In genomic region chr1:39389338-39389737, GRCm38 (mm10) we compare ENCODE assay signal across 21 mouse cellular contexts. TPM values are rescaled to one million over a fixed set of nuclear protein-coding genes. Genes with fewer than 3 reads are reported as not detected.
DNase-seq lines count a peak whose midpoint lies in the region; ATAC-seq lines count a peak whose summit lies in the region.
"Had no signal": no experiment of that assay in that cellular context is flagged by ENCODE, and none has a peak within 500 bp of the region (broad histone marks: within the 10 kb centered on the region; RNA-seq: fewer than 3 reads in every experiment).

No protein-coding gene starts in this region.

- H3K4me3 ChIP-seq in liver, embryonic 13.5 days (replicated peaks), result no peak overlapping the region
- no peak overlapping the region for H3K4me3 ChIP-seq in liver, embryonic 15.5 days (replicated peaks)
- H3K4me3 ChIP-seq: embryonic facial prominence, embryonic 12.5 days; embryonic facial prominence, embryonic 15.5 days; heart, embryonic 13.5 days; hindbrain, embryonic 12.5 days; hindbrain, embryonic 15.5 days had no signal

- 0 out of 2 replicates have a peak overlapping the region, but pooled peaks have one; percentile 2 for H3K4me2 ChIP-seq in liver, embryonic 13.5 days
- peak overlapping the region; percentile 20; the same call in 1 of the 2 replicates for H3K4me2 ChIP-seq in liver, embryonic 15.5 days
- H3K4me2 ChIP-seq: embryonic facial prominence, embryonic 12.5 days; embryonic facial prominence, embryonic 15.5 days; heart, embryonic 13.5 days; hindbrain, embryonic 12.5 days; hindbrain, embryonic 15.5 days had no signal

- peak; percentile 42 for ATAC-seq in liver, embryonic 13.5 days (ENCODE audit: low read depth)
- peak; percentile 58 for ATAC-seq in liver, embryonic 15.5 days (ENCODE audit: insufficient read depth)
- 0 out of 2 replicates have a peak, but pooled peaks have one; percentile 15 for ATAC-seq in megakaryocyte progenitor cell, adult 5-6 weeks (replicated peaks; ENCODE audit: poor library complexity)
- ATAC-seq: activated CD4-positive, CD25-positive, alpha-beta regulatory T cell, adult 4 months; CD4-positive, CD25-positive, alpha-beta regulatory T cell, adult 4 months; forebrain, embryonic 14.5 days had no signal

- peak overlapping the region; percentile 59 for H3K27ac ChIP-seq in liver, embryonic 13.5 days
- H3K27ac ChIP-seq in liver, embryonic 15.5 days (replicated peaks), result peak overlapping the region; percentile 70
- H3K27ac ChIP-seq: embryonic facial prominence, embryonic 12.5 days; embryonic facial prominence, embryonic 15.5 days; heart, embryonic 13.5 days; hindbrain, embryonic 12.5 days; hindbrain, embryonic 15.5 days had no signal

- H3K36me3 ChIP-seq in liver, embryonic 13.5 days, result 0 out of 2 replicates have a peak, but pooled peaks cover 5% of the 10 kb centered on the region
- peaks cover 53% of the 10 kb centered on the region for H3K36me3 ChIP-seq in liver, embryonic 15.5 days (replicated peaks)
- H3K36me3 ChIP-seq: hindbrain, embryonic 12.5 days; hindbrain, embryonic 15.5 days had no signal

- H3K27me3 ChIP-seq in liver, embryonic 13.5 days, result no peaks in the 10 kb centered on the region
- H3K27me3 ChIP-seq in liver, embryonic 15.5 days, result no peaks in the 10 kb centered on the region
- H3K27me3 ChIP-seq: embryonic facial prominence, embryonic 15.5 days; heart, embryonic 13.5 days; hindbrain, embryonic 12.5 days; hindbrain, embryonic 15.5 days had no signal

- DNase-seq in liver, embryonic 13.5 days, result no peak
- no peak for DNase-seq in liver
- DNase-seq in cerebellum, adult 9-11 months, result no peak
- no peak for DNase-seq in layer of hippocampus, adult 9-10 months (ENCODE audit: low spot score)
- DNase-seq: adrenal gland, adult 8-10 months; adrenal gland, postnatal 25 days; cerebellum, adult 11-12 months; cerebellum, adult 8-10 months; cerebellum, postnatal 25 days; gastrocnemius, postnatal 25 days; heart, adult 18-20 months had no signal

- H3K9me3 ChIP-seq in liver, embryonic 13.5 days (replicated peaks), result no peaks in the 10 kb centered on the region
- no peaks in the 10 kb centered on the region for H3K9me3 ChIP-seq in liver, embryonic 15.5 days (replicated peaks)
- H3K9me3 ChIP-seq: embryonic facial prominence, embryonic 12.5 days; embryonic facial prominence, embryonic 15.5 days; heart, embryonic 13.5 days; hindbrain, embryonic 12.5 days; hindbrain, embryonic 15.5 days had no signal

- WGBS in liver, embryonic 13.5 days (ENCODE audit: insufficient replicate concordance), result 43% methylated on average over 11 of the region's 11 CpGs
- WGBS in liver, embryonic 15.5 days (ENCODE audit: insufficient replicate concordance), result 35% methylated on average over 11 of the region's 11 CpGs

- H3K9ac ChIP-seq in liver, embryonic 13.5 days, result no peak overlapping the region
- no peak overlapping the region for H3K9ac ChIP-seq in liver, embryonic 15.5 days
- H3K9ac ChIP-seq: embryonic facial prominence, embryonic 12.5 days; embryonic facial prominence, embryonic 15.5 days; heart, embryonic 13.5 days; hindbrain, embryonic 12.5 days; hindbrain, embryonic 15.5 days had no signal

- H3K4me1 ChIP-seq in liver, embryonic 13.5 days (replicated peaks), result peaks cover 56% of the 10 kb centered on the region
- peaks cover 56% of the 10 kb centered on the region for H3K4me1 ChIP-seq in liver, embryonic 15.5 days (replicated peaks)
- H3K4me1 ChIP-seq: hindbrain, embryonic 12.5 days; hindbrain, embryonic 15.5 days had no signal

RNA-seq across cellular contexts. Expression of gene Rpl31, which starts 21.7 kb away (rescaled TPM):
- polyA plus RNA-seq in liver, embryonic 13.5 days (2015; fragmentation: Nextera tagmentation; extraction: Ambion mirVana), result 417 and 442 TPM in 2 replicates
- polyA plus RNA-seq in liver, embryonic 15.5 days (2015; fragmentation: Nextera tagmentation; extraction: Ambion mirVana), result 238 and 288 TPM in 2 replicates
- total RNA-seq in megakaryocyte progenitor cell, adult 5-6 weeks (2015), result 2,167 and 2,499 TPM in 2 replicates
- total RNA-seq in megakaryocyte progenitor cell, adult 5-6 weeks (2017), result 497 and 660 TPM in 2 replicates
